Mouse (Mus musculus) gastrocnemius, postnatal 25 days (tissue): ENCODE results near the gene Nos2. TPM values are rescaled to one million over a fixed set of nuclear protein-coding genes. Genes with fewer than 3 reads are reported as not detected.
"Not testable (repeated sequence)": the region's sequence is repeated elsewhere in the genome, so short reads cannot be mapped to it uniquely, and the experiment has no call there.

Source experiments
- DNase-seq: peaks from one replicate; pipeline ENCODE4 v3.0.0; 2022
- total RNA-seq, 2 experiments: library from RNA; stranded (reverse); gene quantifications; 1 replicate in 1 of 2; 2 replicates in 1 of 2; pipeline ENCODE4 v1.2.3; 2021

Nos2 gene
- total RNA-seq, 2 experiments from 2014 or later: 0.82 to 1.7 TPM

DNA sequence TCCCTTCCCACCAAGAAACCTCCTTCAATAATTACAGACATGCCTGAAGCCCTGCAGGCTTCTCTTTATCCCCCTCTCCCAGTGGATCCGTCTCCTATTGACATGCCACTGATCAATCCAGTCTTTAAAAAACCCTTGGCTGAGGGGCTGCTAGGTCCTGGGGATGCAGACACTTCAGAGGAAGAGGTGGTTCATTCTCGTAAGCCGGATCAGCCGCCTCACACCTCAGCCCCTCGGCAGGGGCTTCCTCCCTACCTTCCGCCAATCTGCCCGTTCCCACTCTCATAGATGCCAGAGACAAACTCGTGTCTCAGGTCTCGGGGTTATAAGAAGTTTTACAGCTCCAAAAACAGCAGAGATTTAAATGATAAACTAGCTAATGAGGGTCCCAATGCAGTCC, 69.5 kb downstream of the Nos2 start:
- peak; percentile 1 for DNase-seq

DNA sequence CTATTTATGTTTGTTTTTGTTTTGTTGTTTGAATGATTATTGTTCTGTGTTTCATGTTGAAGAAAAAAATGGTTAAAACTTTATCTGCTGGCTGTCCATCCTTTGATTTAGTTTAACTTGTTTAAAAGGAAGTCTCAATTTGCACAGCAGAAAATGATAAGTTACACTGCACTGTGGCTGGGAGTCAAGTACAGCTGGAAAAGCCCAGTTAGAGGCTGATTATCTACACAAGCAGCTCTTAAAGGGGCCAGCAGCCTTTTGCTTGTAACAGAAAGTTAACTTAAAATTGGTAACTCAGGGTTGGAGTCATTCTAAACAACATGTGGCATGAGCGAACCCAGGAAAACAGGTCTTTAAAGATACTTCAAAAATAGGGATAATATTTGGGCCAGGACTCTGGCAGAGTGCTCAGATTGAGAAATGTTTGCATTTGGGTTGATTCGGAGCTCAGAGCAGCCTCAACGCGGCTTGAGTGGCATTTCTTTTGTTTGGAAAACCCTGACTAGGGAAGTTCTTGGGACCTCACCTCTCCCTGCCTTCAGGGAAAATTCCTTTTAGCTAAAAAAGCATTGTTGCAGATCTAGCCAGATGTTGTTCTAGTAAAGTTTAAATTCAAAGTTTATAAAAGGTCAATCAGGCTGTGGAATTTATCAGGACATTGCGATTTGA, 70.4 kb downstream of the Nos2 start:
- DNase-seq: peak; percentile 0

DNA sequence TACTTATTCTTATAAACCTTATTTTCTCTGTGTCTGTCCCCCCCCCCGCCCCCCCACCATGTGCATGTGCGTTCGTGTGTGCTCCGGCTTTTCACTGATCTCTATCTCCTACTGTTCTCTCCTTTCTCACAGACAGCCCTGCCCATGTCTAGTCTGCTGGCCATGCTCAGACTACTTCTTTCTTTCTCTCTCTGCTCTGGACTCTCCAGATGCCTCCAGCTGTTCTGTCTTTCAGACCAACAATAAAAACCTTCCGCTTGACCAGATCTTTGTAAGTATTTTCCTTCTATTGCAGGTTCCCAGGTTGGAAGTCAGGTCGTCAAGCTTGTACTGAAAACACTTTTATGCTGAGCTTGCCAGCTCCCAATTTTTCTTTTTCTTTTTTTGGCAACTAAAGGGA, 78.5 kb downstream of the Nos2 start:
- DNase-seq: no peak

DNA sequence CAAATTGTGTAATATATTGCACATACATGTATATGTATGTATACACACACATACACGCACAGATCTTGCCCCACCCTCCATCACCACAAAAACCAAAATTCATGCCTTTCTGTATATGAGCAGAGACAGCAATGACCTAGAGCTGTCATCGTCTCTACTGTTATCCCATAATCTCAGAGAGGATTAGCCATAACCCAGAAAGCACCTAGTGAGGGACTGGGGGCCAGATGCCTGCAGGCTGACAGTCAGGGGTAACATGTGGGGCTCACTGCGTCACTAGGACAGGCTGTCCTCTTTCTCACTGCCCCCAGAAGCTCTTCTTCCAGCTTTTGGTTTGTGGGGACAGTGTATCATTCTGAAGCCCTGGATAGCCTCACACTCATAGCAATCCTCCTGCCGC, 81.3 kb downstream of the Nos2 start:
- DNase-seq: no peak

DNA sequence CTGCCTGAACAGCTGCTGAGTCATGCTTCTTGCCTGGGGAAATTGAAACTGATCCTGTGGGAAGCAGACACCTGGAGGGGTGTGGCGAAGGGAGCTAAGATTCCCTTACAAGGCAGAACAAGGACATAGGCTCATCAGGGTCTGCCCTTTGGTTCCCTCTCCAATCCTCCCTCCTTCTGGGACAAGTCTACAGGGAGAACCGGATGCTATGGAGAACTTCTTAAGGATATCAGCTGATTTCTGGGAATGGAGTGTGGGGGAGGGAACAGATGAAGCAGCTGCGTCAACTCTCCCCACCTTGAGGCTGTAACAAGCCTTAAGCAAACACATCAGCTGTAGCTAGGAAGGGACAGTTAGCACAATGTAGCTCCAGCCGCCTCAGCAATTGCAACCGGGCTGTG, 82.0 kb downstream of the Nos2 start:
- peak; percentile 12 for DNase-seq

DNA sequence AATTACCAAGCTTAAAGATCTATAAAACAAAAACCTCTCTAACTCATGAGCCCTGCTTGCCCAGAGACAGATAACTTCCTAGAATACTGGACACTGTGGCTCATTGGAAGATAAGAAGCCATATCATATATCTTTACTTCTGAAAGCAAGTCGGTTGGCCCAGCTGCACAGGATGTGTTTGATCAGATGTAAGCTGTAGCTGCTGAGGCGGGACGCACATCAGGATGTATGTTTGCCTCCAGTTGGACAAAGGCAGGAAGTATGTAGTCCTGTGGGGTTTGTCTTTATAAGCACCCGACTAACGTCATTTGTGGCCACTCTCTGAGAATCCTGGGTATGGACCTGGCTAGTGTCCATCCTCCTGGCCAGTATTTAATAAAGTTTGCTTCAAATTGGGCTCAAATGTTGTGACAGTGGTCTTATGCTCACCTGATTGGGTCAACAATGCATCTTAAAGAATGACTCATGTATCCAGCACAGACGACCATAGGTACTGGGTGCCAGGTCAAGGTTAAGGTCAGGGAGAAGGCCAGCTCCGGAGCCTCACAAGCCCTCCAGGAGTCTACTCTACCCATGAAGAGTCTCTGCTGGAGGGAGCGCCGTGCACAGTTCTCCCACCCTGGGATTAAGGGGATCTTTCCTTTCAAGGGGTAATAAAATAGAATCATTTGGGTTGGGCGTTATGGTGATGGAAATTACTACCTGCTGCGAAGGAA, 82.6 kb downstream of the Nos2 start:
- peak; percentile 6 for DNase-seq

DNA sequence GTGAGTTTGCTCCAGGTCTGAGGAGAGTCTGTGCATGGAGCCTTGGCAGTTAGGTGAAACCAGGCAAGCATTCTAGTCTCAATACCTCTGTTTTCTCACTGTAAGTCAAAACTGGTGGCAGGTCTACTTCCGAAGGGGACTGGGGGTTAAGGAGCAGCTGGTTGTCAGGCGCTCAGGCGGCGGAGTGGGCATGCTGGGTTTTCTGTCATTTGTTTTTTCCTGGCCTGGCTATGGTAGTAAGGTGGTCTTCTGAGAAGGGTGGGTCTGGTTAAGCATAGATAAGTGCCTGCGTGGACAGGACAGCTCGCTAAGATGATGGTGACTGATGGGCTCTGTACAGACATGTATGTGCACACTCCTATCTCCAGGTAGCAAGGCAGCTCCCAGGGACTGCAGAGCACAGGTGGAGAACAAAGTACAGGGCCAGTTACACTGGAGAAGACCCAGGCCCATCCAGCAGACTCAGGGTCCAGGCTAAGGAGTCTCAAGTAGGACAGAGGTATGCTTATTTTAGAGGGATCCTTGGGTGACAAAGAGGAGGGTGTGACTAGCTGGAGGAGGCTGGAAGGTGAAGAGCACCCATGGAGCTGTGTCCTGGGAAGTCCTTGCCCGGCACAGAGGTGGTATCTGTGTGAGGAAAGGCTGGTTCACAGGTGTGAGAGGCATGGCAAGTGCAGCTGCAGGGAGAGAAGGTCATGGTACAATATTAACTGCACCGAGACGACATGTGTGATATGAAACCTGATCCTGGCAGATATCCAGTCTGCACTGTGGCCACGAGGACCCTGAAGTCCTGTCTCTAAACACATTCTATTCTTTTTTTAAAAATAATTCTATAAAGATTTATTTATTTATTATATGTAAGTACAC, 83.4 kb downstream of the Nos2 start:
- DNase-seq: peak; percentile 2

DNA sequence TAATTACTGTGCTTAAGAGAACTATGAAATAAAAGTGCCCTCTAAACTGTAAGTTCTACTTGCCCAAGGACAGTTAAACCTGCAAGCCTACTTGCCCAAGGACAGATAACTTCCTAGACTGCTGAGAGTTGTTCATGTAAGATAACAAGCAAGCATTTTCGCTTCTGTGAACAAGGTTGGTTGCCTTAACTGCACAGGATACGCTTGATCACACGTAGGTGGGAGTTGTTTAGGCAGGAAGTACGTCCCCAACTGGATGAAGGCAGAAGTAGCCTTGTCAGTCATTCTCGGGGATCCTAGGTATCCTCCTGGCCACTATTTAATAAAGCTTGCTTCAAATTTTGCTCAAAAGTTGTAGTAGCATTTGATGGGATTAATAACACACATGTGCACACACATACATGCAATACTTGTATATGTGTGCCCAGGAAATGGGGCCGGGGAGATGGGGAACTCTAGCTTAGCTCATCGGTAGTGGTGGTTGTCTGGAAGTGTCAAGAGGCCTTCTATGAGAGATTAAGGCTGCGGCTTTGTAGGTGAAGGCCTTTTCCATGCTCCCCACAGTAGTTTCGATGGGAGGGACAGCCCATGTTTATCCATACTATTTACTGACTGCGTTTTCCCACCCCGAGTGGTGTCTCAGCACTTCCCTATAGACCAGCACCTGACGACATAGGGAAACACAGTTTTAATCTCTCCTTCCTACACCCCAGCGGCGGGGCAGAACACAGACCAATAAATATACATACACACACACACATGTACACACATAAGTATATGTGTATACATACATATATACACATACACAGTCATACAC, 85.2 kb downstream of the Nos2 start:
- DNase-seq: no peak

DNA sequence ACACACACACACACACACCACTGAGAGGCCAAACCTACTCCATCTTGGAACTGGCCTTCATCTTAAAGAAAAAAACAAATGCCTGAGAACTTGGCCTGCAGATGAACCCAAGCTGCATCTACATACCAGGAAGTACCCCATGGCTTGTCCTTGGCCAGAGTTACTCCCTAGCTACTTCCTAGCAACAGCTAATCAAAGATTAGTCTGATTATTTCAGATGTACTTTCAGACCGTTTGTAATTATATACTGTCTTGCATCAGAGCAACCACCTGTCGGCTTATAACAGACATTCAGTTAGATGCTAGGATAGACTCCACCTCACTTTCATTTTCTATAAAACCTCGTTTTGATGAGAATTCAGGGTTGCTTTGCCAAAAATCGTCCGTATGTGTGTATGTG, 85.8 kb downstream of the Nos2 start:
- DNase-seq: no peak

DNA sequence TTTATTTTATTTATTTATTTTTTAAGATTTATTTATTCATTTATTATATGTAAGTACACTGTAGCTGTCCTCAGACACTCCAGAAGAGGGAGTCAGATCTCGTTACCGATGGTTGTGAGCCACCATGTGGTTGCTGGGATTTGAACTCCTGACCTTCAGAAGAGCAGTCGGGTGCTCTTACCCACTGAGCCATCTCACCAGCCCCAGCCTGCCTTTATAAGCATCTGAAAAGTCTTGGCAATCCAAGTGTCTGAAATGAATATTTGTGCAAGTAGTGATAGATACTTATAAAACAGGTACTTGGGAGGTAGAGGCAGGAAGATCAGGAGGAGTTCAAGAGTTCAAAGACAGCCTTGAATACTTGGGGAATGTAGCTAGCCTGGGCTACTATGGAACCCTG, 86.8 kb downstream of the Nos2 start:
- not testable (repeated sequence) for DNase-seq

DNA sequence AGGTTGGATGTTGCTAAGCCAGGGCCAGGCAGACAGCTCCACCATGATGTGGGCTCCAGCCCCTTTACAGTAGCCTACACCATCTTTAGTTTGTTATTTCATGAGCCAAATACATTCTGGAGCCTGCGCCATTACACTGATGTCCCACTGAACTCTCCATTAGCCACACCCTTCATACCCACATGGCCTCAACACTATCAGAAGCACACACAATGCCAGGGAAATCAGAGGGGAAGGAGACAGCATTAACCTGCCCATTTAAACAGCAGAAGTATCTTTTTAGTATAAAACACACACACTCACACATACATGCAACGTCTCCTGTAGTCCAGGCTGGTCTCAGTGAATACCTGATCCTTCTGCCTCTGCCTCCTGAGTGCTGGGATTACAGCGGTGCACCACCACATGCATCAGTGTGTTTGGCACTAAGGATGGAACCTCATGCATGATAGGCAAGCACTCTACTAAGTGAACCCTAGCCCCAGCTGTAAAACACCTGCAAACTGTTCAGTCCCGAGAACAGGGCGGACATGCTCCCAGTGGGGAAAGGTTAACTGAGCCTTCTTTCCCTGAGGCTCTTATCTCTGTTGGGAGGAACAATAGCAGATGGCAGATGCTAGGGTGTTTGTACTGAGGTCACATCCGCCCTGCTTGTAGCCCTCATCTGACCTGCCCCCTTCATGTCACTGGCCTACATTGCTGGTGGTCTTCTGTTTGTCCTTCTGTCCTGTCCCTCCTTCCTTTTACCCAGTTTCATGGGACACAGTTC, 87.6 kb downstream of the Nos2 start:
- peak; percentile 2 for DNase-seq

DNA sequence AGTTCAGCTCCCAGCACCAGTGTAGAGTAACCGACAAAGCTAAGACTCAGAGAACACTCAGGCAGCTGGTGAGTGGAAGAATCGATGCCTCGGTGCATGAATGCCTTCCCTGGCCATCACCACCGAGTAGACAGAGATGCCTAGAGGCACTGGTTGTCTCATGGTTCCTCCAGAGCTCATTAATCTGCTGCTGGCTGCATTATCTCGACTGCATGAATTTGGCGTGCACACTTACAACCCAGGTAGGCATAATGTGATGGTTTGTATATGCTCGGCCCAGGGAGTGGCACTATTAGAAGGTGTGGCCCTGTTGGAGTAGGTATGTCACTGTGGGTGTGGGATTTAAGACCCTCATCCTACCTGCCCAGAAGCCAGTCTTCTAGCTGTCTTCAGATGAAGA, 88.3 kb downstream of the Nos2 start:
- peak; percentile 3 for DNase-seq

Other genes with a start within 250 kb of the Nos2 start
- gene Nlk, start 223.4 kb upstream of the Nos2 start, total RNA-seq: 1 to 10 TPM; 5.6 to 5.7 TPM
- 1 to 10 TPM; 9.5 to 10.0 TPM for gene Ccnq, start 169.1 kb upstream of the Nos2 start, total RNA-seq
- 10 to 100 TPM; 10.8 to 14.5 TPM for gene Lyrm9, start 94.2 kb upstream of the Nos2 start, total RNA-seq
- 1 to 10 TPM; 9.7 to 9.8 TPM for gene Lgals9, start 64.2 kb downstream of the Nos2 start, total RNA-seq
- 10 to 100 TPM; 67.8 to 77.2 TPM for gene Ksr1, start 225.6 kb downstream of the Nos2 start, total RNA-seq